Mouse (Mus musculus) cortical plate, adult 2 months (tissue): Measurements from ENCODE around the gene Aff3.

Experiments used
- CTCF ChIP-seq: fragments of 200-500 bp; IDR thresholded peaks from 2 replicates; pipeline ENCODE4 v1.5.1; 2011; ENCODE audit warnings: mild to moderate bottlenecking, control low read depth, low read length; ENCODE audit not compliant: insufficient read depth; ENCODE audit errors: extremely low read depth
- POLR2A ChIP-seq: fragments of 200-500 bp; IDR thresholded peaks from 2 replicates; pipeline ENCODE4 v1.6.1; 2011; ENCODE audit warnings: mild to moderate bottlenecking, low read length, control low read depth; ENCODE audit not compliant: insufficient read depth; ENCODE audit errors: extremely low read depth

- TF ChIP-seq CTCF (no peak), POLR2A (no peak)
These were observed 271.2 kb downstream of the Aff3 start for GRCm38 (mm10) chr1:38393516-38393915.
